9 mouse cellular contexts compared by ENCODE assay signal in genomic region chr19:47909387-47910116, GRCm38 (mm10). TPM values are rescaled to one million over a fixed set of nuclear protein-coding genes. Genes with fewer than 3 reads are reported as not detected.
A peak's percentile ranks its signal among the peaks of the same experiment; 100 is the strongest.
DNase-seq lines count a peak whose midpoint lies in the region; ATAC-seq lines count a peak whose summit lies in the region.
"Had no signal": no experiment of that assay in that cellular context is flagged by ENCODE, and none has a peak within 500 bp of the region (broad histone marks: within the 10 kb centered on the region; RNA-seq: fewer than 3 reads in every experiment).

No protein-coding gene starts in this region.

- peaks cover 36% of the 10 kb centered on the region for H3K4me1 ChIP-seq in embryonic facial prominence, embryonic 13.5 days
- peaks cover 19% of the 10 kb centered on the region for H3K4me1 ChIP-seq in intestine, embryonic 14.5 days (replicated peaks; ENCODE audit: control insufficient read depth, insufficient read depth, low read length)
- H3K4me1 ChIP-seq in stomach, embryonic 15.5 days, result peaks cover 30% of the 10 kb centered on the region

- H3K4me2 ChIP-seq in embryonic facial prominence, embryonic 13.5 days, result peak overlapping the region; percentile 67
- peak overlapping the region; percentile 43 for H3K4me2 ChIP-seq in intestine, embryonic 14.5 days (ENCODE audit: low read length)
- H3K4me2 ChIP-seq in stomach, embryonic 15.5 days, result peak overlapping the region; percentile 44

- no peaks in the 10 kb centered on the region for H3K9me3 ChIP-seq in embryonic facial prominence, embryonic 13.5 days
- H3K9me3 ChIP-seq in intestine, embryonic 14.5 days (ENCODE audit: control insufficient read depth, low read length), result no peaks in the 10 kb centered on the region
- no peaks in the 10 kb centered on the region for H3K9me3 ChIP-seq in stomach, embryonic 15.5 days

- H3K36me3 ChIP-seq in embryonic facial prominence, embryonic 13.5 days, result peaks cover 16% of the 10 kb centered on the region; the same call in 1 of the 2 replicates
- 0 out of 2 replicates have a peak, but pooled peaks cover 4% of the 10 kb centered on the region for H3K36me3 ChIP-seq in intestine, embryonic 14.5 days (ENCODE audit: control insufficient read depth, insufficient read depth, low read length)
- no peaks in the 10 kb centered on the region for H3K36me3 ChIP-seq in stomach, embryonic 15.5 days

- ATAC-seq in embryonic facial prominence, embryonic 13.5 days (ENCODE audit: insufficient number of reproducible peaks, insufficient read depth, low FRiP score, low TSS enrichment, low read depth), result peak; percentile 33; the same call in 1 of the 2 replicates
- peak; percentile 47; the same call in 1 of the 2 replicates for ATAC-seq in intestine, embryonic 14.5 days (replicated peaks; ENCODE audit: low FRiP score, low TSS enrichment, low read depth)
- ATAC-seq in stomach, embryonic 15.5 days (ENCODE audit: insufficient read depth, low FRiP score, low read depth), result no peak
- ATAC-seq in megakaryocyte progenitor cell, adult 5-6 weeks (replicated peaks; ENCODE audit: poor library complexity), result no peak

- peak overlapping the region; percentile 80 for H3K9ac ChIP-seq in embryonic facial prominence, embryonic 13.5 days
- peak overlapping the region; percentile 34 for H3K9ac ChIP-seq in intestine, embryonic 14.5 days (ENCODE audit: low read length)
- H3K9ac ChIP-seq in stomach, embryonic 15.5 days, result no peak overlapping the region

- H3K27me3 ChIP-seq in embryonic facial prominence, embryonic 13.5 days, result no peaks in the 10 kb centered on the region
- H3K27me3 ChIP-seq in intestine, embryonic 14.5 days (replicated peaks; ENCODE audit: control insufficient read depth, insufficient read depth, low read length), result no peaks in the 10 kb centered on the region
- no peaks in the 10 kb centered on the region for H3K27me3 ChIP-seq in stomach, embryonic 15.5 days (replicated peaks)

- peak overlapping the region; percentile 97 for H3K27ac ChIP-seq in embryonic facial prominence, embryonic 13.5 days
- H3K27ac ChIP-seq in intestine, embryonic 14.5 days (ENCODE audit: low read depth), result no peak overlapping the region
- peak overlapping the region; percentile 67 for H3K27ac ChIP-seq in stomach, embryonic 15.5 days

- H3K4me3 ChIP-seq in embryonic facial prominence, embryonic 13.5 days, result peak overlapping the region; percentile 43
- peak overlapping the region; percentile 6; the same call in 1 of the 2 replicates for H3K4me3 ChIP-seq in intestine, embryonic 14.5 days (ENCODE audit: low read depth, low read length)
- H3K4me3 ChIP-seq in stomach, embryonic 15.5 days (replicated peaks), result peak overlapping the region; percentile 13; the same call in 1 of the 2 replicates

- 5% methylated on average over 10 of the region's 10 CpGs for WGBS in embryonic facial prominence, embryonic 13.5 days
- WGBS in intestine, embryonic 14.5 days, result 8% methylated on average over 10 of the region's 10 CpGs
- 10% methylated on average over 10 of the region's 10 CpGs for WGBS in stomach, embryonic 15.5 days

- peak; percentile 33 to 36 for DNase-seq in spleen, postnatal 36 days (ENCODE audit: low spot score in 2 of 2)
- no peak for DNase-seq in spleen, postnatal 4 days (ENCODE audit: low spot score in 2 of 2)
- DNase-seq in intestine, embryonic 14.5 days (ENCODE audit: low spot score), result no peak
- DNase-seq in lung, postnatal 10 days, result peak; percentile 76
- DNase-seq in right cerebral cortex, adult 18-20 months, result no peak

RNA-seq across cellular contexts. Expression of gene Cfap43, which starts 9.5 kb away (rescaled TPM):
- 0.20 and 0.29 TPM in 2 replicates for polyA plus RNA-seq in embryonic facial prominence, embryonic 13.5 days (2015; fragmentation: Nextera tagmentation; extraction: Ambion mirVana)
- 0.11 TPM in 2 replicates for polyA plus RNA-seq in intestine, embryonic 14.5 days (2014; fragmentation: Nextera tagmentation; extraction: Ambion mirVana)
- 0.39 and 0.62 TPM in 2 replicates for polyA plus RNA-seq in stomach, embryonic 15.5 days (2015; fragmentation: Nextera tagmentation; extraction: Ambion mirVana)
- not detected in 2 replicates for total RNA-seq in megakaryocyte progenitor cell, adult 5-6 weeks (2015)
- total RNA-seq in megakaryocyte progenitor cell, adult 5-6 weeks (2017), result not detected in 2 replicates
- total RNA-seq: common myeloid progenitor, adult 5-6 weeks had no signal

RNA-seq across cellular contexts. Expression of gene Itprip, which starts 9.5 kb away (rescaled TPM):
- polyA plus RNA-seq in embryonic facial prominence, embryonic 13.5 days (2015; fragmentation: Nextera tagmentation; extraction: Ambion mirVana), result 14.4 and 16.5 TPM in 2 replicates
- polyA plus RNA-seq in intestine, embryonic 14.5 days (2014; fragmentation: Nextera tagmentation; extraction: Ambion mirVana), result 9.9 and 13.0 TPM in 2 replicates
- polyA plus RNA-seq in stomach, embryonic 15.5 days (2015; fragmentation: Nextera tagmentation; extraction: Ambion mirVana), result 11.0 and 12.6 TPM in 2 replicates
- total RNA-seq in megakaryocyte progenitor cell, adult 5-6 weeks (2015), result 10.2 and 13.1 TPM in 2 replicates
- total RNA-seq in megakaryocyte progenitor cell, adult 5-6 weeks (2017), result 12.1 and 18.3 TPM in 2 replicates

RNA-seq across cellular contexts. Expression of gene Cfap58, which starts 27.9 kb away (rescaled TPM):
- polyA plus RNA-seq in embryonic facial prominence, embryonic 13.5 days (2015; fragmentation: Nextera tagmentation; extraction: Ambion mirVana), result 0.17 and 0.39 TPM in 2 replicates
- not detected in 2 replicates for polyA plus RNA-seq in intestine, embryonic 14.5 days (2014; fragmentation: Nextera tagmentation; extraction: Ambion mirVana)
- not detected in 2 replicates for polyA plus RNA-seq in stomach, embryonic 15.5 days (2015; fragmentation: Nextera tagmentation; extraction: Ambion mirVana)
- total RNA-seq in megakaryocyte progenitor cell, adult 5-6 weeks (2015), result not detected in 2 replicates
- total RNA-seq in megakaryocyte progenitor cell, adult 5-6 weeks (2017), result not detected in 2 replicates
- total RNA-seq: common myeloid progenitor, adult 5-6 weeks had no signal

RNA-seq across cellular contexts. Expression of gene Gsto2, which starts 44.2 kb away (rescaled TPM):
- polyA plus RNA-seq in embryonic facial prominence, embryonic 13.5 days (2015; fragmentation: Nextera tagmentation; extraction: Ambion mirVana), result 1.5 and 2.4 TPM in 2 replicates
- polyA plus RNA-seq in intestine, embryonic 14.5 days (2014; fragmentation: Nextera tagmentation; extraction: Ambion mirVana), result 1.0 and 1.1 TPM in 2 replicates
- 1.2 and 1.3 TPM in 2 replicates for polyA plus RNA-seq in stomach, embryonic 15.5 days (2015; fragmentation: Nextera tagmentation; extraction: Ambion mirVana)
- total RNA-seq in megakaryocyte progenitor cell, adult 5-6 weeks (2015), result not detected in 2 replicates
- 0.34 and 0.62 TPM in 2 replicates for total RNA-seq in megakaryocyte progenitor cell, adult 5-6 weeks (2017)
- total RNA-seq: common myeloid progenitor, adult 5-6 weeks had no signal

RNA-seq across cellular contexts. Expression of gene Gsto1, which starts 54.8 kb away (rescaled TPM):
- polyA plus RNA-seq in embryonic facial prominence, embryonic 13.5 days (2015; fragmentation: Nextera tagmentation; extraction: Ambion mirVana), result 138 and 149 TPM in 2 replicates
- 313 and 340 TPM in 2 replicates for polyA plus RNA-seq in intestine, embryonic 14.5 days (2014; fragmentation: Nextera tagmentation; extraction: Ambion mirVana)
- 745 and 1,161 TPM in 2 replicates for polyA plus RNA-seq in stomach, embryonic 15.5 days (2015; fragmentation: Nextera tagmentation; extraction: Ambion mirVana)
- total RNA-seq in megakaryocyte progenitor cell, adult 5-6 weeks (2015), result 413 and 417 TPM in 2 replicates
- 162 and 194 TPM in 2 replicates for total RNA-seq in megakaryocyte progenitor cell, adult 5-6 weeks (2017)

Comparison
In these comparisons a context has a peak if more than half of its experiments do, and no peak if none do; other contexts are left out.
1. DNase-seq: peak in spleen, postnatal 36 days (2 of 2) and lung, postnatal 10 days (single experiment); none in spleen, postnatal 4 days (0 of 2), intestine, embryonic 14.5 days (single experiment) and right cerebral cortex, adult 18-20 months (single experiment).
2. ATAC-seq: peak in embryonic facial prominence, embryonic 13.5 days (single experiment) and intestine, embryonic 14.5 days (single experiment); none in stomach, embryonic 15.5 days (single experiment) and megakaryocyte progenitor cell, adult 5-6 weeks (single experiment).
3. Peak in every context shown above with its lines, with median percentiles within 50 percentile points of each other: H3K4me2 ChIP-seq and H3K4me3 ChIP-seq.